Mouse (Mus musculus): ENCODE data around the gene Selenon. TPM values are rescaled to one million over a fixed set of nuclear protein-coding genes. Genes with fewer than 3 reads are reported as not detected.
A peak's percentile ranks its signal among the peaks of the same experiment; 100 is the strongest.

The Selenon gene
- polyA plus RNA-seq, 1 experiment from 2014 or later, result 6.8 TPM

DNA sequence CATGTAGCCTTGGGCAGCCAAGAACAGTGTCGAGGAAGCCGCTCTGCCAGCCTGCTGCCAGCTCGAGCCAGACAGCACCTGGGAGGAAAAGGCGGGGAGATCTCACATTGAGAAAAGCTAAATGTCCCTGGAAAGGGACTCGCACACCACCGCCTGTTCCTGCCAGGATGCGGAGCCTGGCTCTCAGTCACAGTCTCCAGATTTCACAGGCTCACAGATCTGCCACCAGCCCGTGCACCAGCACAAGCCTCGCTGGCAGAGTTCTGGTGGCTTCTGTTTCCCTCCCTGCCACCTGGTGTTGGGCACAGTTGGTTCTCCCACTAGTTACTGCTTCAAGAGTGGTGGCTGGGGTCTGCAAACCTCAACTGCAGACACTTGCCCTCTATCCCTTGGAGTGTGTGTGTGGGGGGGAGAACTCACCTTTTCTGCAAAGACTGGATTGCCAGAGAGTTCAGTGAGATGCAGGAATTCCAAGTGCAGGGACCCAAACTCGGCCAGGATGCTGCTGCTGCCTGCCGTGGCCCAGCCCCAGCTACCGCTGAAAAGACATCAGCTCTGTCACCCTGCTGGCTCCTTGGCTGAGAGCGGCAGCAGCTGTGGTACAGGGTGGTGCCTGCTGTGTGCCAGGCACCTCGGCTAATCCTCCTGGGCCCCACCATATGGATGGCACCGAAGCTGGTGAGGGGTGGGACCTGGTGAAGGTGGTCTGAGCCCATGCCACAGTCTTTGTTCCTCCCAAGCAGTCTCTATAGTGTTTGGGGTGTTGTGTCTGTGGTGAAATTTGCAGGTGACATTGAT, 28.6 kb upstream of the Selenon start:
- Histone ChIP-seq H3K9me3 (ENCODE audit: control insufficient read depth) (no peaks in the 10 kb centered on the region), H3K4me3 (ENCODE audit: low read depth, low read length) (no peak overlapping the region), H3K27me3 (replicated peaks; ENCODE audit: control insufficient read depth, insufficient read depth, low read length) (no peaks in the 10 kb centered on the region), H3K9ac (ENCODE audit: low read depth, low read length) (no peak overlapping the region), H3K36me3 (ENCODE audit: control insufficient read depth, insufficient read depth) (no peaks in the 10 kb centered on the region), H3K4me1 (replicated peaks; ENCODE audit: control insufficient read depth, insufficient read depth, low read length) (no peaks in the 10 kb centered on the region), H3K4me2 (replicated peaks; ENCODE audit: low read depth) (no peak overlapping the region), H3K27ac (ENCODE audit: low read depth, low read length) (no peak overlapping the region)
- WGBS, result 86% methylated on average over 15 of the region's 15 CpGs
- ATAC-seq, result no peak
- TF ChIP-seq CTCF (IDR thresholded peaks at IDR 0.05; ENCODE audit: low read depth), result no peak

DNA sequence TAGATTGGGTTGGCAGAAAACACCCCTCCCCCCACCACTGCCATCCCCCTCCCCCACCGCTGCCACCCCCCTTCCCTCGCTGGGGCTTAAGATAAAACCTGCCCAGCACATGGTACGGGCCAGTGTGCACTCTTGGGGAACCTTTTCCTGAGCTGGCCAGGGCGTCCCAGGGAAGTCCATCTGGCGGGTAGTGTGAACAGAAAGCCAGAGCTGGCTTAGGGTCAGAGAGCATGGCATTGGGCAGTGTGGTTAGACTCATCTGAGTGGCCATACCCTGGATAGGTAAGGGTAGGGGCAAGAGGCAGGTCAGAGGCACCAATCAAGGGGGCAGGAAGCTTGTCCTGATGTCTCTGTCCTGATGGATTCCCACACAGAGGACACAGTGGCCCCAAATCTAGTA, 27.7 kb upstream of the Selenon start:
- Histone ChIP-seq H3K4me2 (replicated peaks; ENCODE audit: low read depth) (no peak overlapping the region), H3K4me3 (ENCODE audit: low read depth, low read length) (no peak overlapping the region), H3K36me3 (ENCODE audit: control insufficient read depth, insufficient read depth) (peaks cover 6% of the 10 kb centered on the region; the same call in 1 of the 2 replicates), H3K27ac (ENCODE audit: low read depth, low read length) (no peak overlapping the region), H3K27me3 (replicated peaks; ENCODE audit: control insufficient read depth, insufficient read depth, low read length) (no peaks in the 10 kb centered on the region), H3K9ac (ENCODE audit: low read depth, low read length) (no peak overlapping the region), H3K4me1 (replicated peaks; ENCODE audit: control insufficient read depth, insufficient read depth, low read length) (no peaks in the 10 kb centered on the region), H3K9me3 (ENCODE audit: control insufficient read depth) (no peaks in the 10 kb centered on the region)
- whole genome bisulfite sequencing, result 31% methylated on average over 5 of the region's 5 CpGs
- no peak for TF ChIP-seq CTCF (IDR thresholded peaks at IDR 0.05; ENCODE audit: low read depth)
- no peak for ATAC-seq

DNA sequence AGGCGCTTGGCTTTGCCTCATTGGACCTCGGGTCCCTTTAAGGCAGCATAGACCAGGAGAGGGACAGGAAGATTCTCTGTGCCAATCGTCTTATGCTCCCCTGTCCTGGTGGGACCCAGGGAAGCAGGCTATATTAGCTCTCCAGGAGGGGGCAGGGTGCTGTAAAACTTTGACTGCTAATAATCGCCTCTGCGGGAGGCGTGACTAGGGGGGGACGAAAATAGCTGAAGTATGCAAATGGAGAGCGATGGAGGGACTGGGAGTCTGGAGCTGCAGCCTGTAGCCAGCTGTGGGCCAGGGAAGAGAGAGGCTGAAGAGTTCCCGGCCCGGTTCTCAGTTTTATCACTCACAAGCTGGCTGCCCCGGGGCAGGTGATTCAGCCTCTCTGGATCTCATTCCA, 27.2 kb upstream of the Selenon start:
- Histone ChIP-seq H3K9ac (ENCODE audit: low read depth, low read length) (no peak overlapping the region), H3K27me3 (replicated peaks; ENCODE audit: control insufficient read depth, insufficient read depth, low read length) (no peaks in the 10 kb centered on the region), H3K9me3 (ENCODE audit: control insufficient read depth) (no peaks in the 10 kb centered on the region), H3K27ac (ENCODE audit: low read depth, low read length) (no peak overlapping the region), H3K4me1 (replicated peaks; ENCODE audit: control insufficient read depth, insufficient read depth, low read length) (no peaks in the 10 kb centered on the region), H3K4me3 (ENCODE audit: low read depth, low read length) (no peak overlapping the region), H3K36me3 (ENCODE audit: control insufficient read depth, insufficient read depth) (peaks cover 6% of the 10 kb centered on the region; the same call in 1 of the 2 replicates), H3K4me2 (replicated peaks; ENCODE audit: low read depth) (0 out of 2 replicates have a peak overlapping the region, but pooled peaks have one; percentile 21)
- WGBS, result 5% methylated on average over 11 of the region's 11 CpGs
- ATAC-seq, result no peak
- peak; percentile 60 for TF ChIP-seq CTCF (IDR thresholded peaks at IDR 0.05; ENCODE audit: low read depth)

DNA sequence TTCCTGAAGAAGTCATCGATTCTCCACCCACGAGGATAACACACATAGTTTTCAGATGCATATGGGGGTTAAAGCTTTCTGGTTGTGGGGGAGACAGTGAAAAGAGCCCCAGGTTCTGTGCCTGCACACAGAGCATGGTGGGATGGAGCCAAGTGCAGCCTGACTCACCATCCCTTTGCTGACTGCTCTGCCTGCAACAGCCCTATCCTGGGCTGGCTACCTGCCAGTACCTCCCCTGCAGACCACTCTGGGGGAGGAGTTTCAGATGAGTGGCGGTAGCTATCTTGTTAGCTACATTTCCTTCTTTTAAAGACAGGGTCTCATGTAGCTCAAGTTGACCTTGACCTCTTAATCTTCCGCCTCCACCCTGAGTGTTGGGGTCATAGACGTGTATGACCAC, 26.4 kb upstream of the Selenon start:
- H3K4me1 ChIP-seq (replicated peaks; ENCODE audit: control insufficient read depth, insufficient read depth, low read length), result no peaks in the 10 kb centered on the region
- no peak for TF ChIP-seq CTCF (IDR thresholded peaks at IDR 0.05; ENCODE audit: low read depth)
- H3K4me3 ChIP-seq (ENCODE audit: low read depth, low read length), result no peak overlapping the region
- H3K9me3 ChIP-seq (ENCODE audit: control insufficient read depth), result no peaks in the 10 kb centered on the region
- no peaks in the 10 kb centered on the region for H3K27me3 ChIP-seq (replicated peaks; ENCODE audit: control insufficient read depth, insufficient read depth, low read length)
- H3K4me2 ChIP-seq (replicated peaks; ENCODE audit: low read depth), result no peak overlapping the region
- 56% methylated on average over 5 of the region's 5 CpGs for WGBS
- peaks cover 6% of the 10 kb centered on the region; the same call in 1 of the 2 replicates for H3K36me3 ChIP-seq (ENCODE audit: control insufficient read depth, insufficient read depth)
- no peak overlapping the region for H3K27ac ChIP-seq (ENCODE audit: low read depth, low read length)
- no peak overlapping the region for H3K9ac ChIP-seq (ENCODE audit: low read depth, low read length)
- no peak for ATAC-seq

GRCm38 (mm10) chr4:134577281-134577680, 25.3 kb upstream of the Selenon start:
- no peak for ATAC-seq
- H3K4me3 ChIP-seq (ENCODE audit: low read depth, low read length), result no peak overlapping the region
- 70% methylated on average over 2 of the region's 2 CpGs for WGBS

GRCm38 (mm10) chr4:134575486-134575885, 23.5 kb upstream of the Selenon start:
- Histone ChIP-seq H3K4me2 (replicated peaks; ENCODE audit: low read depth) (no peak overlapping the region), H3K4me1 (replicated peaks; ENCODE audit: control insufficient read depth, insufficient read depth, low read length) (no peaks in the 10 kb centered on the region), H3K36me3 (ENCODE audit: control insufficient read depth, insufficient read depth) (peaks cover 6% of the 10 kb centered on the region; the same call in 1 of the 2 replicates), H3K9ac (ENCODE audit: low read depth, low read length) (no peak overlapping the region), H3K27me3 (replicated peaks; ENCODE audit: control insufficient read depth, insufficient read depth, low read length) (no peaks in the 10 kb centered on the region), H3K9me3 (ENCODE audit: control insufficient read depth) (no peaks in the 10 kb centered on the region), H3K27ac (ENCODE audit: low read depth, low read length) (no peak overlapping the region), H3K4me3 (ENCODE audit: low read depth, low read length) (no peak overlapping the region)
- no peak for ATAC-seq
- TF ChIP-seq CTCF (IDR thresholded peaks at IDR 0.05; ENCODE audit: low read depth), result no peak
- WGBS, result 65% methylated on average over 11 of the region's 11 CpGs

More at GRCm38 (mm10) chr4:134577281-134577680, 25.3 kb upstream of the Selenon start:
- Histone ChIP-seq H3K9ac (ENCODE audit: low read depth, low read length) (no peak overlapping the region), H3K9me3 (ENCODE audit: control insufficient read depth) (no peaks in the 10 kb centered on the region), H3K4me1 (replicated peaks; ENCODE audit: control insufficient read depth, insufficient read depth, low read length) (no peaks in the 10 kb centered on the region), H3K4me2 (replicated peaks; ENCODE audit: low read depth) (no peak overlapping the region), H3K27ac (ENCODE audit: low read depth, low read length) (no peak overlapping the region), H3K27me3 (replicated peaks; ENCODE audit: control insufficient read depth, insufficient read depth, low read length) (no peaks in the 10 kb centered on the region), H3K36me3 (ENCODE audit: control insufficient read depth, insufficient read depth) (peaks cover 6% of the 10 kb centered on the region; the same call in 1 of the 2 replicates)
- no peak for TF ChIP-seq CTCF (IDR thresholded peaks at IDR 0.05; ENCODE audit: low read depth)

Data from intestine, postnatal 0 days (tissue).